In genomic region chr13:53099771-53100682, GRCm38 (mm10) we compare ENCODE assay signal across 8 mouse cellular contexts.
DNase-seq lines count a peak whose midpoint lies in the region; ATAC-seq and TF ChIP-seq lines count a peak whose summit lies in the region.

No protein-coding gene starts in this region.

- H3K27me3 ChIP-seq in forebrain, postnatal 0 days (ENCODE audit: insufficient read depth, low read length): no peaks in the 10 kb centered on the region
- no peaks in the 10 kb centered on the region for H3K27me3 ChIP-seq in stomach, embryonic 14.5 days (ENCODE audit: control insufficient read depth, insufficient read depth, low read length)

- H3K27ac ChIP-seq in gastrocnemius, adult 2 months: no peak overlapping the region
- no peak overlapping the region for H3K27ac ChIP-seq in forebrain, postnatal 0 days (ENCODE audit: low read depth, low read length)
- no peak overlapping the region for H3K27ac ChIP-seq in stomach, embryonic 14.5 days (ENCODE audit: low read length)

- WGBS in forebrain, postnatal 0 days: 15% methylated on average over 17 of the region's 17 CpGs
- WGBS in stomach, embryonic 14.5 days: 13% methylated on average over 17 of the region's 17 CpGs

- no peak overlapping the region for H3K4me2 ChIP-seq in forebrain, postnatal 0 days (ENCODE audit: low read depth)
- H3K4me2 ChIP-seq in stomach, embryonic 14.5 days (replicated peaks; ENCODE audit: low read depth, low read length): 0 out of 2 replicates have a peak overlapping the region, but pooled peaks have one; percentile 20

- no peak overlapping the region for H3K9ac ChIP-seq in forebrain, postnatal 0 days
- no peak overlapping the region for H3K9ac ChIP-seq in stomach, embryonic 14.5 days (replicated peaks; ENCODE audit: low read depth, low read length)

- peak; percentile 53 for ATAC-seq in forebrain, postnatal 0 days
- ATAC-seq in stomach, embryonic 14.5 days (ENCODE audit: insufficient number of reproducible peaks, insufficient read depth, low FRiP score, low read depth): peak; percentile 19; the same call in 1 of the 2 replicates

- intact Hi-C loops in gastrocnemius, adult 2 months (cut with DNase I): loop anchor here (5.0 kb wide), 2 partner anchors 83 to 103 kb away; no protein-coding TSS in a partner anchor

- no peaks in the 10 kb centered on the region for H3K36me3 ChIP-seq in forebrain, postnatal 0 days (ENCODE audit: insufficient read depth)
- H3K36me3 ChIP-seq in stomach, embryonic 14.5 days (ENCODE audit: control insufficient read depth, insufficient read depth, low read length): no peaks in the 10 kb centered on the region

- H3K9me3 ChIP-seq in forebrain, postnatal 0 days (ENCODE audit: low read length): no peaks in the 10 kb centered on the region
- no peaks in the 10 kb centered on the region for H3K9me3 ChIP-seq in stomach, embryonic 14.5 days (ENCODE audit: control insufficient read depth, low read depth, low read length)

- peak; percentile 38 for TF ChIP-seq CTCF in gastrocnemius, adult 2 months (IDR thresholded peaks at IDR 0.05)
- TF ChIP-seq CTCF in forebrain, postnatal 0 days (IDR thresholded peaks at IDR 0.05; ENCODE audit: low read depth): peak; percentile 62

- no peaks in the 10 kb centered on the region for H3K4me1 ChIP-seq in forebrain, postnatal 0 days (ENCODE audit: insufficient read depth)
- H3K4me1 ChIP-seq in stomach, embryonic 14.5 days (ENCODE audit: control insufficient read depth, insufficient read depth, low read length): no peaks in the 10 kb centered on the region

- no peak for DNase-seq in gastrocnemius, adult 2 months
- no peak for DNase-seq in gastrocnemius, postnatal 25 days
- DNase-seq in lung, postnatal 10 days: peak; percentile 28
- DNase-seq in lung, postnatal 36 days: no peak
- DNase-seq in forebrain, postnatal 0 days: peak; percentile 66
- DNase-seq in gastrocnemius, postnatal 4 days (ENCODE audit: low spot score in 2 of 2): no peak
- no peak for DNase-seq in spleen, postnatal 14 days (ENCODE audit: low spot score in 2 of 2)

- no peak overlapping the region for H3K4me3 ChIP-seq in gastrocnemius, adult 2 months
- H3K4me3 ChIP-seq in forebrain, postnatal 0 days (ENCODE audit: low read depth, low read length): no peak overlapping the region
- H3K4me3 ChIP-seq in stomach, embryonic 14.5 days (ENCODE audit: low read depth, low read length): no peak overlapping the region

Comparison
In these comparisons a context has a peak if more than half of its experiments do, and no peak if none do; other contexts are left out.
1. DNase-seq: peak in lung, postnatal 10 days (single experiment) and forebrain, postnatal 0 days (single experiment); none in gastrocnemius, adult 2 months (single experiment), gastrocnemius, postnatal 25 days (single experiment), lung, postnatal 36 days (single experiment), gastrocnemius, postnatal 4 days (0 of 2) and spleen, postnatal 14 days (0 of 2).